Mouse (Mus musculus): ENCODE results near the gene Specc1l.

The Specc1l gene

DNA sequence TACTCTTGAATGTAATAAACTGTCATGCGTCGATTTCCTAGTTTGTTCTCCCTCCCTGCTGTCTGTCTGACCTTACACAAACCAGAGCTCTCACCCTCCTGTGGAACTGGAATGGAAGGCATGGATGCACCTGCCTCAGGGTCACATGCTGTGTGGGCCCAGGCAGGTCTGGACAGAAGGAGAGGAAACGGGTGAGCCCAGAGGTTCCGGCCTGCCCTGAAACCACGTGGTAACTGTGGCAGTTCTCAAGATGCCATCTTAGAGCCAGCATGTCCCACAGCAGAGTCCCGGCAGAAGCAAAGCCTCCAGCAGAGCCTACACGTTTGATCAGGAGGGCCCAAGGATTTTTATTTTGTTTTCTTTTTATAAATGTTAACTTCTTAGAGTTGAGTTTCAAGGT, 100.5 kb downstream of the Specc1l start:
- in situ Hi-C loops (cut with MboI, MseI) = loop anchor here (25.0 kb wide), 1 partner anchor 475 kb away; the partner anchor contains the start of genes Gm20441, Gstt1 and Gstt3

DNA sequence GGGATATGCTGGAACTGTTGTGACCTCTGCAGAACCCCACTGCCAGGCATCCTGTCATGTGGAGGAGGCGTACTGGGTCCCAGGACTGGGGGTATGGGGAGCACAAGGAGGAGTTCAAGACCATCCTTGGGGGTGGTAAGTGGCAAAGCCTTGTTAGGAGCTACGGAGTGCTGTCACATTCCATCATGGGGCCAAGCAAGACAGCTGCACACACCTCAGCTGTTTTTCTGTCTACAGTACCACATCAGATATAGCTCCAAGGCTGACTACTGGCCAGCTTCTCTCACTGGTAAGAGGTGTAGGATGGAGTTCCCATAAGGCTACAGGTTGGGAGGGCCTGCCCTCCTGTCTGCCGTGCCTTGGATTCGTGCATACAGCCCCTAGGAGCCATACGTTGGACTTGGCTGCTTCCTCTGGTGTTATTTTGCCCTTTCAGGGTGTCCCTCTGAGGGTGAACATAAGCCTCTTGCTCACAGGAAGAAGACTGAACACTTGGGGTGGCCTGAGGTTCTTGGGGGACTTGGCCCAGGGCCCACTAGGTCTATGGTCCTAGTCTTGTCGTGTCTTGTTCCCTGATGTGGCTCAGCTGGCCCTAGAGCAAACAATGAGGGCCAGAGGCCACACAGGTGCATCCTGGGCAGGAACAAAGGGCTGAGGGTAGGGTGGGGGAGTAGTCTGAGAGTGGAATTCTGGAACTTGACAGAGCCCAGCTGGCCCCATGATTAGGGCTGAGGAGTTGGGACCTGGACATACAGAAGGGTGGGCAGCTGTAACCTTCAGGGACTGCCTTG, 102.5 kb downstream of the Specc1l start:
- in situ Hi-C loops (cut with MboI, MseI) = loop anchor here (25.0 kb wide), 1 partner anchor 473 kb away; the partner anchor contains the start of genes Gm20441, Gstt1 and Gstt3

DNA sequence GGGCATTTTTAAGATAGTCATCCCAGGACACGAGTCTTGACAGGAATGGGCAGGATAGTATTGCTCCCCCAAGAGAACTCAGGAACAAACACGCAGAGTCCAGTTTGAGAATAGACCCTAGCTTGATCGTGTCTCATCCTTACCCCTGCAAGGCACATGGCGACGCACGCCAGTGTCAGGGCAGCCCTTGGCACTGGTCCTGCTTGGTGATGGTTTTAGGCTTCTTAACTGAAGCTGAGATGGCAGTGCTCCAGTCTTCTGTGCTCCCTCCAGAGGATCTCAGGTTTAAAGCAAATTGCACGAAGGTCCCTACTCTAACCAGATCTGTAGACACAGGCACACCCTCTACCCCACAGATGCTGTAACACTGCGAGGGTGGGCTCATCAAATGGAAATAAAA, 103.9 kb downstream of the Specc1l start:
- in situ Hi-C loops (cut with MboI, MseI) = loop anchor here (25.0 kb wide), 1 partner anchor 472 kb away; the partner anchor contains the start of genes Gm20441, Gstt1 and Gstt3

DNA sequence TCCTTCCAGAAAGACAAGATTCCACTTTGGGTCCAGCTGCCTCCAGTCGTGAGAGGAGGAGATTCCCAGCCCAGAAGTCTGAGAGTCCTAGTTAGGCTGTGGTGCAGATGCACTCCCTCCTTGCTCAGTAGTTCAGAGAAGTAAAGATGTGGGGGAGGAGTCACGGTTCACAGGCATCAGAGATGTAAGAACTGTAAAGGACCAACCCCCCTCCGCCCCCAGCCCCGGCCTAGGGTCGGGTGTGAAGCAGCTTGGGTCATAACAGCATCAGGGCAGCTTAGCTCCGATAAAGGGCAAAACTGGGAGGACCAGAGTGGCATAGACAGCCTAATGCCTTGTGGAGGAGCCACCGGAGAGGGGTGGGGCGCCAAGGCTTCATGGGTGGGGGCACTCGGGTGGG, 104.6 kb downstream of the Specc1l start:
- in situ Hi-C loops (cut with MboI, MseI) = loop anchor here (25.0 kb wide), 1 partner anchor 471 kb away; the partner anchor contains the start of genes Gm20441, Gstt1 and Gstt3

DNA sequence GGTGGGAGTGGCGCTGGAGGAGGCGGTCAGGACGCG, 104.8 kb downstream of the Specc1l start, which contains the start of gene Adora2a:
Adora2a (plus strand) TSS at position 6 of the 36 bp plus-strand sequence.
- in situ Hi-C loops (cut with MboI, MseI) = loop anchor here (25.0 kb wide), 1 partner anchor 471 kb away; the partner anchor contains the start of genes Gm20441, Gstt1 and Gstt3

DNA sequence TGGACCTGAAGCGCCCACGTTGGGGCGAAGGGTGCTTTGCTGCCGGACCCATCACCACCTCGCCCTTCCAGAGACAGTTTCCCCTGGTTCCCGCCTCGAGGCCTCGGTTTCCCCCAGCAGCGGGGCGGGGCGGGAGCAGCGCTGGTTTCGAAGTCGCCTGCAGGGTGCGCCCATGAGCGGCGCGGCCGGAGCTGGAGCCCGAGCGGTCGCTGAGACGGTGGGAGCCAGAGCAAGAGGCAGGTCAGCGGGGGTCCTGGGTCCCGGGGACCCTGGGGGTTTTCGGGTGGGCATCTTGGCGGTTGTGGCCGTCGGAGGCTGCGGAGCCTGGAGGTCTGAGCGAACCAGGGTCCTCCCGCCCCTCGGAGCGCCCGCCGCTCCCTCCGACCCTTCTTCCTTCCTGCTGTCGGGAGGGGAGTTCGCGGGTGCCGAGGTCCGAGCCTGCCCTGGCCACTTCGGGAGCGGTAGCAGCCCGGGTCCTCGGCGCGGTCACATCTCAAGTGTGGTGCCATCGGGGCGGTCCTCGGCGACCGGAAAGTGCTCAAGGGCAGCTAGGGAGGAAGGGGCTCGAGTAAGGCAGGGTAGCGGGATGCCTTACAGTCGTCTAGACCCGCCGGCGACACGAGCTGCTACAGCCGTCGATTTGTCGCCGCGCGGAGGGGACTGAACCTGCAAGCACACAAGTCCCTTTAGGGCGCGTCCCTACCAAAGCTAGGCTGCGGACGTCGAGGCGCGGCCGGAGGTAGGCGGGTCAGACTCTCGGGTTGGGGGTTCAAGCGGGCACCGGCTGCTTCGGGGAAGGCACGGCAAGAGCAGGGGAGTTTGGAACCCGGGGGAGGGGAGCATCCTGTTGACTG, 105.3 kb downstream of the Specc1l start:
- in situ Hi-C loops (cut with MboI, MseI) = loop anchor here (25.0 kb wide), 1 partner anchor 470 kb away; the partner anchor contains the start of genes Gm20441, Gstt1 and Gstt3

DNA sequence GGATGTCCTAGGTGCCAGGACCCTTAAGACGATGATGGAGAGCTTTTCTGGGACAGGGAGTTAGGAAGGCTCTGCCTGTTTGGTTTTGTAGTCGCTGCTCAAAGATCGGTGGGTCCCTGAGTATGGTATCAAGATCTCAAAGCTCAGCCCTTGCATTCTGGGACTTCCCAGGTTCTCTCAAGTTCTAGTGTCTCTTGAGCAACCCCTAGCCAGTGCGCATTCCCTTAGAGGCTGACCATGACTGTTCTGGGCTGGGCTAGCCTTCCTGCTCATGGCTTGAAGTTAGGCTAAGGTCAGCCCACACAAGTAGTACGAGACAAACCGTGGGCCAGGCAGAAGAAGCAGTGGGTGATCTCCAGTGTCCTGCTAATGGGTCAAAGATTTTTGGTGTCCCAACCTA, 106.3 kb downstream of the Specc1l start:
- in situ Hi-C loops (cut with MboI, MseI) = loop anchor here (25.0 kb wide), 1 partner anchor 469 kb away; the partner anchor contains the start of genes Gm20441, Gstt1 and Gstt3

DNA sequence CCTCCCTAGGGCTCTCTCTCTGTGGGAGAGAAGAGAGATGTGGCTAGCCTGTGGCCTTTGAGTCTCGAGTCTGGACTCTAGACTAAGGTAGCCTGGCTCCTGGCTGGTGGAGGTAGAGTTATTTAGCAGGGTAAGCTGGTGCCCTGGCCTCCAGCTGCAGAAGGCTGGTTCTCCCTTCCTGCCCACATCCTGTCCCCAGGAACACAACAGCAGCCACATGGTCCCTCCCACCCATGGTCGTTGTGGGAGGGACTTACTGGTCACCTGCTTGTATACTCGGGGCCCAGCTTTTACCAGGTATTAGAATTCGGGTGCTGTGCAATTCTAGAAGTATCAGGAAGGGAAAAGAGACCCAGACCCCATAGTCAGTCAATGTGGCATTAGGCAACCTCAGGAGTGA, 108.4 kb downstream of the Specc1l start:
- in situ Hi-C loops (cut with MboI, MseI) = loop anchor here (5.0 to 25.0 kb wide), 2 partner anchors 117 to 467 kb away; partner anchors contain the start of genes Gm20441, Gstt1 and Gstt3

DNA sequence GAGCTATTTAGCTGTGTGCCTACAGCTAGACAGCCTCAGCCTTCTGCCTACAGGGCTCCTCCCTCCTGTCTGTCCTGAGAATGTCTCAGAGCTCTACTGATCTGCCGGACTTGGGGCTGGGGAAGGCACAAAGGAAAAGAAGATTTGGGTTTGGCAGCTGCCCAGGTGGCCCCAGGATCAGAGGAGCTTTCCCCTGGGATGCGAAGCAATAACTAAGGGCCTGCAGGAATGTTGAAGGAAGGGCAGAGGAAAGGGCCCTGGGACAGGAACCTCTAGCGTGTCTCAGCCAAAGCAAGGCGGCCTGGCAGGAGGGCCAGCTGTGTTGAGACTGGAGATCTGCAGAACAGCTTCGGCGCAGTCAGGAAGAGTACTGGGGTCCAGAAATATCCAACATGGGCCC, 111.1 kb downstream of the Specc1l start:
- in situ Hi-C loops (cut with MboI, MseI) = loop anchor here (5.0 to 25.0 kb wide), 2 partner anchors 114 to 464 kb away; partner anchors contain the start of genes Gm20441, Gstt1 and Gstt3

DNA sequence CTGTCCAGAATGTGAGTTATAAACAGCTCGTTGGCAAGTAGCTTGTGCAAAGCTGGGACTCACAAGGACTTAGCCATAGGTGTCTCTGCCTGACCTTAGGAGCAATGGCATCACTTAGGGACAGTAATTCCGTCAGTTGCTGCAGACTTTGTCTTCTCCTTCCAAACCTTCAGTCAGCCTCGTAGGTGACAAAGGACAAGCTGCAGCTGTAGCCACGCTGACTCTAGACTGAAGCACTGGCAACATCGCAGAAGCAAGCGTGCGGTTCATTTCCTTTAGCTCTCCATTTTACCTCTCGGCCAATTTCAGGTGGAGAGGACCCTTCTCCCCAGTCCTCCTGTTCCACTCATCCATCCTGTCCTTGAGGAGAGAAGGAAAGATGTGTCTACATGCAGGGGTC, 112.1 kb downstream of the Specc1l start:
- in situ Hi-C loops (cut with MboI, MseI) = loop anchor here (5.0 to 25.0 kb wide), 2 partner anchors 113 to 463 kb away; partner anchors contain the start of genes Gm20441, Gstt1 and Gstt3

DNA sequence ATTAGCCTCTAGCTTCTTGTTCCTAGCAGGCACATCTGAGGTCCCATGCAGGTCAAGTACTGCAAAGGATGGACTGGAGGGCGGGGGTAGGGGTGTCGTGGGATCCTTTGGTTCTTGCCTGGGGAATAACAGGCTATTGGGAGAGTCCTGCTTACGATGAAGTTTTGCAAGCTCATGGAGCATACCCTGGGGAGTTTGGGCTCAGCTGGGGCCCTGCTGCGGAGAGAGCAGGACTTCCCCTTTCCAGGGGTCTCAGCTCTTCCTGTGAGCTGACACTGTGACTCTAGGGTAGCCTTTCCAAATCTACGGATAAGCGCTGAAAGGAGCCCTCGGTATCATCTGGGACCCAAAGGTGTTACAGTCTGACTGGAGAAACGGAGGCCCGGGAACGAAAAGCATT, 112.5 kb downstream of the Specc1l start:
- in situ Hi-C loops (cut with MboI, MseI) = loop anchor here (5.0 to 25.0 kb wide), 2 partner anchors 113 to 463 kb away; partner anchors contain the start of genes Gm20441, Gstt1 and Gstt3

DNA sequence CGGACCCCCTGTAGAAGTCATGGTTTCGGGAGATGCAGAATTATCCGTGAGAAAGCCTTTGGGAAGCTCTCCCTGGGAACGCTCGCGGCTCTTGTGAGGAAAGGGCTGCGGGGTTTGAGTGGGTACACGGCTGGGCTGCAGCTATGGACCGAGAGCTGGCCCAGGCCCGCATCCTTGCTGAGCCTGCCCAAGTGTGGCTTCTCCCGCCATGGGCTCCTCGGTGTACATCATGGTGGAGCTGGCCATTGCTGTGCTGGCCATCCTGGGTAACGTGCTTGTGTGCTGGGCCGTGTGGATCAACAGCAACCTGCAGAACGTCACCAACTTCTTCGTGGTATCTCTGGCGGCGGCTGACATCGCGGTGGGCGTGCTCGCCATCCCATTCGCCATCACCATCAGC, 113.9 kb downstream of the Specc1l start:
- in situ Hi-C loops (cut with MboI, MseI) = no loop called here

DNA sequence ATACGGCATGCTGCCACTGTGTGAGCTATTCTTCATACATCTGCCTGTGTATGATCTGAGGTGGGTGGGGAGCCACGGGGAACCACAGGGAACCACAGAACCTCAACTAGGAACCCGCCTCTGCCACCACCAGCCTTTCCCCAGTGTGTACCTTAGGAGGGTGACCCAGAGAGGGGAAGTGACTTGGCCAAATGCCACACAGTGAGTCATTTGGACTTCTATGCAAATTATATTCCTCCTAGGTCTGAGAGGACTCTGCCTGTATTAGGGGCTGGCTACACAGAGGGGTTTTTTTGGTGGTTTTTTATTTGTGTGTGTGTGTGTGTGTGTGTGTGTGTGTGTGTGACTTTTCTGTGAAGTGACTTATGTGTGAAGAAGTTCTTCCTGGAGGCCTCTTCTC, 114.7 kb downstream of the Specc1l start:
- in situ Hi-C loops (cut with MboI, MseI) = no loop called here

DNA sequence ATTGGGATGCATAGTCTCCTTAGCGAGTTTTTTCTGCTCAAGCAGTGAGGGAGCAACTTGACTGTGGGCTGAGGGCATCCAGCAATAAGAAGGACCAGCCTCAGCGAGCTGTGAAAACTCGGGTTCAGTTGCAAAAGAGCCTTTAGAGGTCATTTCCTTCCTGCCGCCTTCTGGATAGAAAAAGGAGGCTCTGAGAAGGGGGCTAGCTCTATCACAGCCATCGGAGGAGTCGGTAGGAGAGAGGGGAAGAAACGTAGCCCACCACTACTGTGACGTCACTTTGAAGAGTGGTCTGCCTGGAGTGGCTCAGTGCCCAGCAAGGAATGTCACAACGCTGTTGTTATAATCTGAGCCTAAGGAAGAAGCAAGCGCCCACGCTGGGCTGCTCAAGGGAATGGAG, 115.2 kb downstream of the Specc1l start:
- in situ Hi-C loops (cut with MboI, MseI) = no loop called here

DNA sequence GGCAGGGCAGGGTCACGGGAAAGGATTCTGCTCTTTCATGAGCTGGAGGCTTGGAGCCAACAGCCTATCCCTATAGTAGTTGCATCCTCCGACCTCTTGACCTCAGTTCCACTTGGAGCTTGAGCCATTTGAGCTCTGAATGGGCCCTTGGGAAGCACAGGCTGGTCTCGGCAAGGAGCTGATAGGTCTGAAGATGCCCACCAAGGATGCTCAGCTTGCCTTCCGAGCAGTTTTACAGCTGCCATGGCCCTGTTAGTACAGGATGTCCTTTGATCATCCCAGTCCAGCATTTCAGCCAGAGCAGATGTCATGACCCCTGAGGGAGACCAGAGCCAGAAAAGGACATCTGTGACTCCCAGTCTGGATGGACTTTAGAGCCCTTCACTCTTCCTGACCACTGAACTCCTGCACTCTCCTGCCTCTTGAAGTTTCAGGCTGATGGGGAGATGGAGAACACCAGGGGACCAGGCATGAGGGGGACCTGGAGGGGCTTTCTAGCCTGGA, 116.4 kb downstream of the Specc1l start:
- in situ Hi-C loops (cut with MboI, MseI) = no loop called here

DNA sequence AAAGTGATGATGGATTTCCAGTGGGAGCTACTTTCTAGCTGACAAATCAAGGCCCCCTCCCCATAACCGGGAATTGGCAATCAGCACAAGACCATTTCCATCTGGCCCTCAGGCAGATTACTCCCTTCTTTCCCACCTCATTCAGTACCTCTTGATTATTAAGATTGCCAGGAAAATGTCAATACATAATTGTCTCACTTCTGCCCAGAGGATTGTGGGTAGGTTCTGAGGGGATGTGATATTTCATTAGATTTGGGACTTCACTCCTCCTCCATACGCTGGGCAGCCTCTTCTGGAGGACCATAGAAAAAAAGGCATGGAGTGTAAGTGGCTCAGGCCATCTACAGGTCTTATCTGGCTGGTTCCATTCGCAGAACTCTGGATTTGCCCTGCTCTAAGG, 120.4 kb downstream of the Specc1l start:
- in situ Hi-C loops (cut with MboI, MseI) = no loop called here

DNA sequence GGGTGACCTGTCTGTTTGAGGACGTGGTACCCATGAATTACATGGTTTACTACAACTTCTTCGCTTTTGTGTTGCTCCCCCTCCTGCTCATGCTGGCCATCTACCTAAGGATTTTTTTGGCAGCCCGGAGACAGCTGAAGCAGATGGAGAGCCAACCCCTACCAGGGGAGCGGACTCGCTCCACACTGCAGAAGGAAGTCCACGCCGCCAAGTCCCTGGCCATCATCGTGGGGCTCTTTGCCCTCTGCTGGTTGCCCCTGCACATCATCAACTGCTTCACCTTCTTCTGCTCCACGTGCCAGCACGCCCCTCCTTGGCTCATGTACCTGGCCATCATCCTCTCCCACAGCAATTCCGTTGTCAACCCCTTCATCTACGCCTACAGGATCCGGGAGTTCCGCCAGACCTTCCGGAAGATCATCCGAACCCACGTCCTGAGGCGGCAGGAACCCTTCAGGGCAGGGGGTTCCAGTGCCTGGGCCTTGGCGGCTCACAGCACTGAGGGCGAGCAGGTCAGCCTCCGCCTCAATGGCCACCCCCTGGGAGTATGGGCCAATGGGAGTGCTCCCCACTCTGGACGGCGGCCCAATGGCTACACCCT, 121.4 kb downstream of the Specc1l start:
- in situ Hi-C loops (cut with MboI, MseI) = no loop called here

DNA sequence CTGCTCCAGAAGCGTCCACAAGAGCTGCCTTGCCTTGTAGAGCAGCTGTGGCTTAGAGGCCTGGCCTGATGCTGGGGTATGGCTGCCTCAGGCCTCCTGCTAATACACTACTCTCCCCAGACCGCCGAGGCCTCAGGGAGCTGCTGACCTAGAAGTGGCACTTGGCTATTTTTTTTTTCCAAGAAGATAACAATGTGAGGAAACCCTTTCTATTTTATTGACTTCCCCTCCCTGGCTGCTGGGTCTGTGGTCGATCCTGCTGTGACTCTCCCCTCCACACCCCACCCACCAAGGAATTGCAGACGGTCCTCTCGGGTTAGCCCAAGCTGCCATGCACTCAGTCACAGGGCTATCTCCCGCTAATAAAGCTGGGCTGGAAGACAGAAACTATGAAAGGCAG, 122.3 kb downstream of the Specc1l start:
- in situ Hi-C loops (cut with MboI, MseI) = no loop called here

DNA sequence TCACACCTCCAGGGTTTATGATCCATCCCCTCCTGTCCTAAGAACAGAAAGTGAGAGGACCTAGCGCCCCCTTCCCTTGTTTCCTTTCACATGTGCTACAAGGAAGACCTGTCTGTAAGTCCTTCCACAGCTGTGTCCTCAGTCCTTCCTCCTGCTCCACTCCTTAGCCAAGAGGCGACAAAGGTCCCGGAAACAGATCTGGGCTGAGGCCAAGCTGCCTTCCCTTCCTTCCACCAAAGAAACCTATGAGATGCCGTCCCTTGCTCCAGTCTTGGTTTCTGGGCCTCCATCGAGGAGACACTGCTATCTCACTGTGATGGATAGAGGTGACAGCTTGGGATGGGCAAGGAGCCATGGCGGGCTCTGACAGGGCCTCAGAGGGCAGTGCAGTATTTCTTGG, 123.2 kb downstream of the Specc1l start:
- in situ Hi-C loops (cut with MboI, MseI) = no loop called here

DNA sequence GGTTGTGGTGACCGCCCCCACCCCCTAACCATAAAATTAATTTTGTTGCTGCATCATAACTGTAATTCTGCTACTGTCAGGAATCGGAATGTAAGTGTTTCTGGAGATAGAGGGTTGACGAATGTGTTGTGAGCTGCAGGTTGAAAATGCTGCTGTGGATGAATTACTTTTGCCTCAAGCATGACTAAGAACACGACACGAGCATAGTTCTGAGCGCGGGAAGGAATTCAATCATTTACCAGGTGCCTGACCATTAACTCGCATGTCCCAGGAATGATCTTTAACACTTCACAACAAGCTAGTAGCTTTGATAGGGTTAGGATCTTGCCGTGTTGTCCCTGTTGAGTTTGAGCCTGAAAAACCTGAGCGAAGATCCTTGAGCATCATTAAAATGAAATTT, 125.4 kb downstream of the Specc1l start:
- in situ Hi-C loops (cut with MboI, MseI) = no loop called here

DNA sequence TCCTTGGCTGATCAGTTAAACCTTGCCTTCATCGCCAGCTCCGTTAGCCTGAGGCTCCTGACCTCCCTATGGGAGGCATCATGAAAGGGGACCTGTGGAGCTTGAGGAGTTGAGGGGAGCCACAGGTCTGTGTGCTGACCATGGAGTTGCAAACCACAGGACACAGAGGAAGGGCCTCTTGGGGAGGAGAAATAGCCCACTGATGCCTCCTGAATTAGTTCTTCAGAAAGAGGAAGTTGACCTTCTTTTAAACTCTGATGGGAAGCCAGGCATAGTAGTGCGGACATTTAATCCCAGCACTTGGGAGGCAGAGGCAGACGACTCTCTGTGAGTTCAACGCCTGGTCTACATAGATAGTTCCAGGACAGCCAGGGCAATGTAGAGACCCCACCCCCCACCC, 127.0 kb downstream of the Specc1l start:
- in situ Hi-C loops (cut with MboI, MseI) = no loop called here

DNA sequence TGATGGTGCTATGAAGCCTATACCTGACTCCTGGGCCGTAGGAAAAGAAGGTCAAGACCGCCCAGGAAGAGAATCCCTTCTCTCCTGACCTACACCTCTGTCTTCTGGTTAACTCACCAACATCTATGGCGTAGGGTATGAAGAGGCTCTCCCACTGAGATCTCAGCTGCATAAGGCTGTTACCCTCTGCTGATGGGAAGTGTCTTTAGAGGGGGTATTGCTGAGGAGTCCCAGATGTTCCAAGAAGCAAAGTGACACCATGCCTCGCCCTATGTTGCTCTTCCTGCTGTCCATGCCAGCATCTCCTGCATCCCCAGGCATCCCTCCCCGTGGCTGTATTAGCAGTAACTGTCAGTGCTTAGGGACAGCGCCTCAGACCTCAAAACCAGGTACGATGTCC, 127.5 kb downstream of the Specc1l start:
- in situ Hi-C loops (cut with MboI, MseI) = no loop called here
